Mouse (Mus musculus): Measurements from ENCODE around the gene Nyap1.

DNA sequence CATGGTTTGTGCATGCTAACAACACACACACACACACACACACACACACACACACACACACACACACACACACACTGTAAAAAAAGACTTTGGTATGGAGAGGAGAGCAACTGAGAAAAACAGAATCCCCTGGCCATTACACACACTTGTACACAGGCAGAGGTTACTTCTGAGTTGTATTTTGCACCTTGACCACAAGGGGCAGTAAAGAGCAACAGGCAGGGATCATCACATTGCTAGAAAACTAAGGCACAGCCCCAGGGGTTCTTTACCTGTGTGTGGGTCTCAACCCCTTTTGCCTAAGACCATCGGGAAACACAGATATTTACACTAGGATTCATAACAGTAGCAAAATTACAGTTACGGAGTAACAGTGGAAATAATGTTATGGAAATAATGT is 29.3 kb upstream of the Nyap1 start:
- TF ChIP-seq GATA1 (IDR thresholded peaks at IDR 0.05; ENCODE audit: low read length) (no peak), TAL1 (IDR thresholded peaks at IDR 0.05; ENCODE audit: low read length) (no peak)

All from erythroblast, embryonic 14.5 days (primary cell).